Mouse (Mus musculus) cerebellum, adult 2 months (tissue): Measurements from ENCODE around the gene Faap20. TPM values are rescaled to one million over a fixed set of nuclear protein-coding genes. Genes with fewer than 3 reads are reported as not detected.

Source experiments
- DNase-seq, 2 experiments: peaks; one replicate each; pipeline ENCODE4 v3.0.0; 2021
- H3K27ac ChIP-seq: fragments of 200-500 bp; 2 replicates; pipeline ENCODE4 v1.5.1; 2012; ENCODE audit warnings: low read length, control low read depth, inconsistent platforms; ENCODE audit not compliant: insufficient read depth
- H3K27me3 ChIP-seq: fragments of 200-500 bp; 2 replicates; pipeline ENCODE4 v1.6.1; 2012; ENCODE audit warnings: inconsistent platforms, mild to moderate bottlenecking, low read length, moderate library complexity; ENCODE audit not compliant: control insufficient read depth, insufficient read depth
- H3K4me1 ChIP-seq: fragments of 200-500 bp; 2 replicates; pipeline ENCODE4 v1.6.1; 2011; ENCODE audit warnings: low read length; ENCODE audit not compliant: control insufficient read depth, insufficient read depth
- H3K4me3 ChIP-seq: fragments of 200-500 bp; replicated peaks from 2 replicates; pipeline ENCODE3; 2011; ENCODE audit warnings: mild to moderate bottlenecking, low read depth, low read length, control low read depth; ENCODE audit not compliant: insufficient read depth
- CTCF ChIP-seq: fragments of 200-500 bp; IDR thresholded peaks from 2 replicates; pipeline ENCODE4 v1.5.1; 2011; ENCODE audit warnings: low read depth, mild to moderate bottlenecking, control low read depth, low read length, moderate library complexity, borderline replicate concordance; ENCODE audit not compliant: insufficient read depth
- POLR2A ChIP-seq: fragments of 200-500 bp; IDR thresholded peaks from 2 replicates; pipeline ENCODE4 v1.6.1; 2011; ENCODE audit warnings: low read length, control low read depth, borderline replicate concordance; ENCODE audit not compliant: insufficient read depth
- WGBS: fragments of 180-500 bp; shearing (Covaris S2); methylation state at CpG from one replicate; pipeline ENCODE4 v1.1.7; 2018; 5-methylcytosine and 5-hydroxymethylcytosine counted together
- polyA plus RNA-seq: library from polyadenylated mRNA; depleted of rRNA; stranded (reverse); fragments of >200 nt; gene quantifications from 2 replicates; pipeline ENCODE4 v1.2.3, GENCODE M21; 2012; rRNA removed

Faap20 gene
- polyA plus RNA-seq = 94.5 and 109 TPM in 2 replicates

GRCm38 (mm10) chr4:155249648-155250351 is at the start of gene Faap20:
Faap20 (plus strand) TSS chr4:155249802.
- Histone ChIP-seq H3K27me3 (no peaks in the 10 kb centered on the region), H3K4me3 (peak within 1 kb of the TSS; percentile 70), H3K4me1 (peaks cover 60% of the 10 kb centered on the region), H3K27ac (peak within 1 kb of the TSS; percentile 100)
- DNase-seq = peak; percentile 89 to 90
- TF ChIP-seq POLR2A (peak; percentile 46; the same call in 1 of the 2 replicates), CTCF (no peak)
- under 1% methylated on average over 55 of the region's 58 CpGs for WGBS

GRCm38 (mm10) chr4:155200861-155201390 is 48.7 kb upstream of the Faap20 start:
- H3K4me1 ChIP-seq = peaks cover 73% of the 10 kb centered on the region
- WGBS = 27% methylated on average over 3 of the region's 3 CpGs
- TF ChIP-seq CTCF = no peak
- no peak for TF ChIP-seq POLR2A
- no peak overlapping the region for H3K27ac ChIP-seq
- no peaks in the 10 kb centered on the region for H3K27me3 ChIP-seq
- DNase-seq = no peak
- H3K4me3 ChIP-seq = no peak overlapping the region

- no peak for DNase-seq
- 43% methylated on average over 7 of the region's 7 CpGs for WGBS
- Histone ChIP-seq H3K4me1 (peaks cover 70% of the 10 kb centered on the region), H3K27ac (no peak overlapping the region), H3K4me3 (no peak overlapping the region), H3K27me3 (no peaks in the 10 kb centered on the region)
- TF ChIP-seq CTCF = no peak
- no peak for TF ChIP-seq POLR2A
These were observed 47.8 kb upstream of the Faap20 start for GRCm38 (mm10) chr4:155201764-155202163.

GRCm38 (mm10) chr4:155205919-155206318 is 43.7 kb upstream of the Faap20 start:
- no peak for DNase-seq
- 9% methylated on average over 6 of the region's 6 CpGs for WGBS
- peaks cover 81% of the 10 kb centered on the region for H3K4me1 ChIP-seq
- H3K27ac ChIP-seq = no peak overlapping the region
- no peak overlapping the region for H3K4me3 ChIP-seq
- no peak for TF ChIP-seq POLR2A
- no peak for TF ChIP-seq CTCF
- H3K27me3 ChIP-seq = no peaks in the 10 kb centered on the region

- 32% methylated on average over 8 of the region's 8 CpGs for WGBS
- no peak for DNase-seq
- Histone ChIP-seq H3K4me1 (peaks cover 86% of the 10 kb centered on the region), H3K4me3 (no peak overlapping the region), H3K27ac (no peak overlapping the region), H3K27me3 (no peaks in the 10 kb centered on the region)
- TF ChIP-seq CTCF (no peak), POLR2A (no peak)
These were observed 43.1 kb upstream of the Faap20 start for GRCm38 (mm10) chr4:155206498-155206897.

- Histone ChIP-seq H3K4me3 (no peak overlapping the region), H3K27ac (no peak overlapping the region), H3K4me1 (peaks cover 86% of the 10 kb centered on the region), H3K27me3 (no peaks in the 10 kb centered on the region)
- WGBS = 31% methylated on average over 3 of the region's 3 CpGs
- no peak for DNase-seq
- no peak for TF ChIP-seq POLR2A
- TF ChIP-seq CTCF = no peak
These were observed 41.8 kb upstream of the Faap20 start for GRCm38 (mm10) chr4:155207841-155208240.

GRCm38 (mm10) chr4:155208613-155209012 is 41.0 kb upstream of the Faap20 start:
- WGBS = 11% methylated on average over 7 of the region's 7 CpGs
- no peak overlapping the region for H3K4me3 ChIP-seq
- TF ChIP-seq POLR2A = no peak
- no peak for TF ChIP-seq CTCF
- peak in 1 of 2 experiments; percentile 66 for DNase-seq
- peaks cover 85% of the 10 kb centered on the region for H3K4me1 ChIP-seq
- no peak overlapping the region for H3K27ac ChIP-seq
- no peaks in the 10 kb centered on the region for H3K27me3 ChIP-seq

- H3K27ac ChIP-seq = no peak overlapping the region
- no peak for TF ChIP-seq POLR2A
- TF ChIP-seq CTCF = no peak
- no peak overlapping the region for H3K4me3 ChIP-seq
- H3K27me3 ChIP-seq = no peaks in the 10 kb centered on the region
- peaks cover 88% of the 10 kb centered on the region for H3K4me1 ChIP-seq
- DNase-seq = no peak
These were observed 40.5 kb upstream of the Faap20 start for GRCm38 (mm10) chr4:155209079-155209478.
